In the genomic region with DNA sequence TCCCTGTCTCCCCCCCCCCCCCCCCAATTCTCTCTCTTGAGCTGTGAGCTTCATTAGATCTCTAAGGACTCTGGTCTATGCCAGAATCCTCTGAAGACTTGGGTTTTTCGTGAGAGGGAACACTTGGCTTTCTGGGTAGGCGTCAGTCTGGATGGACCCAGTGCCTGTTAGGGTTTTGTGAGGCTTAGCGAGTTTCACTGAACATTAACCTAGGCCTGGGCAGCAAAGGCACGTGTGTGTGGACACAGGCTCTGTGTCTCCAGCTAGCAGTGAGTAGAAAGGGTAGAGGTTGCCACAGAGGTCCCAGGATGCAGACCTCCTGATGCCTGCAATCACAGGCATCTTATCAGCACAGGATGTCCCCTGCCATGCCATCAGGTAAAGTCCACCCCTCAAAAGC, we compare ENCODE assay signal across 16 mouse cellular contexts. TPM values are rescaled to one million over a fixed set of nuclear protein-coding genes. Genes with fewer than 3 reads are reported as not detected.
DNase-seq lines count a peak whose midpoint lies in the region; ATAC-seq and TF ChIP-seq lines count a peak whose summit lies in the region.
"Had no signal": no experiment of that assay in that cellular context is flagged by ENCODE, and none has a peak within 500 bp of the region (broad histone marks: within the 10 kb centered on the region; RNA-seq: fewer than 3 reads in every experiment).

No protein-coding gene starts in this region.

- no peaks in the 10 kb centered on the region for H3K27me3 ChIP-seq in kidney, embryonic 15.5 days
- H3K27me3 ChIP-seq in embryonic facial prominence, embryonic 10.5 days (replicated peaks; ENCODE audit: low read depth, poor library complexity, severe bottlenecking) = 0 out of 2 replicates have a peak, but pooled peaks cover 4% of the 10 kb centered on the region
- H3K27me3 ChIP-seq in intestine, embryonic 16.5 days (replicated peaks; ENCODE audit: control insufficient read depth, insufficient read depth, low read length) = no peaks in the 10 kb centered on the region
- no peaks in the 10 kb centered on the region for H3K27me3 ChIP-seq in liver, embryonic 14.5 days (ENCODE audit: control insufficient read depth, insufficient read depth, low read length)
- H3K27me3 ChIP-seq: heart, embryonic 15.5 days had no signal

- no peak overlapping the region for H3K4me2 ChIP-seq in kidney, embryonic 15.5 days
- H3K4me2 ChIP-seq in intestine, embryonic 16.5 days (ENCODE audit: low read depth, low read length) = no peak overlapping the region
- H3K4me2 ChIP-seq in liver, embryonic 14.5 days (ENCODE audit: low read depth) = no peak overlapping the region
- H3K4me2 ChIP-seq: heart, embryonic 15.5 days; hindbrain, embryonic 14.5 days; midbrain, embryonic 11.5 days had no signal

- no peak overlapping the region for H3K27ac ChIP-seq in kidney, embryonic 15.5 days
- H3K27ac ChIP-seq in embryonic facial prominence, embryonic 10.5 days (replicated peaks) = peak overlapping the region; percentile 40; the same call in 1 of the 2 replicates
- H3K27ac ChIP-seq in intestine, embryonic 16.5 days (ENCODE audit: low read length) = no peak overlapping the region
- H3K27ac ChIP-seq in liver, embryonic 14.5 days = no peak overlapping the region
- H3K27ac ChIP-seq: heart, embryonic 15.5 days; hindbrain, embryonic 14.5 days had no signal

- no peaks in the 10 kb centered on the region for H3K36me3 ChIP-seq in kidney, embryonic 15.5 days
- H3K36me3 ChIP-seq in embryonic facial prominence, embryonic 10.5 days (replicated peaks) = no peaks in the 10 kb centered on the region
- no peaks in the 10 kb centered on the region for H3K36me3 ChIP-seq in intestine, embryonic 16.5 days (ENCODE audit: control insufficient read depth, insufficient read depth, low read length)
- H3K36me3 ChIP-seq in liver, embryonic 14.5 days (replicated peaks; ENCODE audit: control insufficient read depth, insufficient read depth, low read depth) = no peaks in the 10 kb centered on the region
- H3K36me3 ChIP-seq: heart, embryonic 15.5 days had no signal

- 56% methylated on average over 4 of the region's 4 CpGs for WGBS in kidney, embryonic 15.5 days
- 71% methylated on average over 4 of the region's 4 CpGs for WGBS in embryonic facial prominence, embryonic 10.5 days
- 41% methylated on average over 4 of the region's 4 CpGs for WGBS in intestine, embryonic 16.5 days
- 36% methylated on average over 4 of the region's 4 CpGs for WGBS in liver, embryonic 14.5 days (ENCODE audit: insufficient replicate concordance)

- no peaks in the 10 kb centered on the region for H3K9me3 ChIP-seq in kidney, embryonic 15.5 days (replicated peaks)
- H3K9me3 ChIP-seq in embryonic facial prominence, embryonic 10.5 days = no peaks in the 10 kb centered on the region
- H3K9me3 ChIP-seq in intestine, embryonic 16.5 days (ENCODE audit: control insufficient read depth, low read length) = no peaks in the 10 kb centered on the region
- H3K9me3 ChIP-seq in liver, embryonic 14.5 days (ENCODE audit: control insufficient read depth, low read length) = no peaks in the 10 kb centered on the region
- H3K9me3 ChIP-seq: heart, embryonic 15.5 days had no signal

- H3K9ac ChIP-seq in kidney, embryonic 15.5 days = no peak overlapping the region
- H3K9ac ChIP-seq in intestine, embryonic 16.5 days (ENCODE audit: low read depth, low read length) = no peak overlapping the region
- no peak overlapping the region for H3K9ac ChIP-seq in liver, embryonic 14.5 days (replicated peaks)
- H3K9ac ChIP-seq: heart, embryonic 15.5 days; hindbrain, embryonic 14.5 days had no signal

- H3K4me3 ChIP-seq in kidney, embryonic 15.5 days (replicated peaks) = no peak overlapping the region
- H3K4me3 ChIP-seq in embryonic facial prominence, embryonic 10.5 days = no peak overlapping the region
- no peak overlapping the region for H3K4me3 ChIP-seq in intestine, embryonic 16.5 days (ENCODE audit: low read length)
- H3K4me3 ChIP-seq in liver, embryonic 14.5 days (ENCODE audit: insufficient read depth in 1 of 2, low read depth in 2 of 2, low read length in 2 of 2) = no peak overlapping the region
- H3K4me3 ChIP-seq: heart, embryonic 15.5 days had no signal

- no peak for TF ChIP-seq EP300 in liver, embryonic 14.5 days (IDR thresholded peaks at IDR 0.05; ENCODE audit: low read depth)

- ATAC-seq in kidney, embryonic 15.5 days (replicated peaks; ENCODE audit: low FRiP score) = 0 out of 2 replicates have a peak, but pooled peaks have one; percentile 53
- 0 out of 2 replicates have a peak, but pooled peaks have one; percentile 44 for ATAC-seq in intestine, embryonic 16.5 days
- peak; percentile 69 for ATAC-seq in liver, embryonic 14.5 days (ENCODE audit: insufficient read depth)
- ATAC-seq: forebrain, embryonic 14.5 days had no signal

- no peak for DNase-seq in kidney, adult 8-10 months
- DNase-seq in embryonic facial prominence, embryonic 10.5 days (ENCODE audit: low spot score) = no peak
- peak in 2 of 3 experiments; percentile 31 to 34 for DNase-seq in liver, embryonic 14.5 days (ENCODE audit: low read depth in 3 of 3, low spot score in 3 of 3)
- DNase-seq in left cerebral cortex, adult 11 months (ENCODE audit: low spot score) = no peak
- no peak for DNase-seq in cerebellum, adult 11-12 months
- DNase-seq: adrenal gland, postnatal 10 days; cerebellum, adult 2 months; layer of hippocampus, postnatal 36 days; lung, postnatal 36 days; right cerebral cortex, postnatal 14 days had no signal

- no peak for TF ChIP-seq CTCF in liver, embryonic 14.5 days (IDR thresholded peaks at IDR 0.05; ENCODE audit: low read depth)

- H3K4me1 ChIP-seq in kidney, embryonic 15.5 days = peaks cover 14% of the 10 kb centered on the region
- H3K4me1 ChIP-seq in embryonic facial prominence, embryonic 10.5 days = peaks cover 51% of the 10 kb centered on the region
- H3K4me1 ChIP-seq in intestine, embryonic 16.5 days (ENCODE audit: control insufficient read depth, insufficient read depth, low read length) = no peaks in the 10 kb centered on the region
- peaks cover 0 to 11% of the 10 kb centered on the region in 2 experiments; a peak in 3 of 4 replicates for H3K4me1 ChIP-seq in liver, embryonic 14.5 days (replicated peaks; ENCODE audit: control insufficient read depth in 2 of 2, insufficient read depth in 2 of 2, low read length in 1 of 2)
- H3K4me1 ChIP-seq: heart, embryonic 15.5 days had no signal

RNA-seq across cellular contexts. Expression of gene Dlk1, which starts 48.4 kb away (rescaled TPM):
- 116 and 182 TPM in 2 replicates for polyA plus RNA-seq in kidney, embryonic 15.5 days (2015; fragmentation: Nextera tagmentation; extraction: Ambion mirVana)
- 287 and 291 TPM in 2 replicates for polyA plus RNA-seq in embryonic facial prominence, embryonic 10.5 days (2016; fragmentation: Nextera tagmentation; extraction: Ambion mirVana)
- 325 and 385 TPM in 2 replicates for polyA plus RNA-seq in intestine, embryonic 16.5 days (2015; fragmentation: Nextera tagmentation; extraction: Ambion mirVana)
- 969 and 1,200 TPM in 2 replicates for polyA plus RNA-seq in liver, embryonic 14.5 days (2012; rRNA removed)
- polyA plus RNA-seq in liver, embryonic 14.5 days (2014; fragmentation: Nextera tagmentation; extraction: Ambion mirVana) = 327 and 387 TPM in 2 replicates

Comparison
In these comparisons a context has a peak if more than half of its experiments do, and no peak if none do; other contexts are left out.
1. DNase-seq: peak in liver, embryonic 14.5 days (2 of 3); none in kidney, adult 8-10 months (0 of 2), embryonic facial prominence, embryonic 10.5 days (single experiment), left cerebral cortex, adult 11 months (single experiment) and cerebellum, adult 11-12 months (single experiment).
2. Peak in every context shown above with its lines, with median percentiles within 50 percentile points of each other: ATAC-seq.